Mouse (Mus musculus) megakaryocyte progenitor cell, adult 5-6 weeks (primary cell): ENCODE results near the gene Tnfaip1. TPM values are rescaled to one million over a fixed set of nuclear protein-coding genes. Genes with fewer than 3 reads are reported as not detected.
"Not testable (repeated sequence)": the region's sequence is repeated elsewhere in the genome, so short reads cannot be mapped to it uniquely, and the experiment has no call there.

Source experiments
- ATAC-seq: replicated peaks from 2 replicates; pipeline ENCODE4 v1.8.0; 2016; ENCODE audit warnings: mild to moderate bottlenecking, moderate TSS enrichment, inconsistent platforms; ENCODE audit not compliant: poor library complexity
- total RNA-seq, 2 experiments: library from RNA; stranded (forward) in 1 of 2; stranded (reverse) in 1 of 2; fragments of 157-497, 149-512 nt in 1 of 2; fragments of 200-1000 nt in 1 of 2; gene quantifications; 2 replicates each; pipeline versions ENCODE4 v1.2.3 to v1.2.4; 2015 to 2017

Gene Tnfaip1
- total RNA-seq (2015): 8.9 and 9.3 TPM in 2 replicates
- 4.2 and 5.5 TPM in 2 replicates for total RNA-seq (2017)

DNA sequence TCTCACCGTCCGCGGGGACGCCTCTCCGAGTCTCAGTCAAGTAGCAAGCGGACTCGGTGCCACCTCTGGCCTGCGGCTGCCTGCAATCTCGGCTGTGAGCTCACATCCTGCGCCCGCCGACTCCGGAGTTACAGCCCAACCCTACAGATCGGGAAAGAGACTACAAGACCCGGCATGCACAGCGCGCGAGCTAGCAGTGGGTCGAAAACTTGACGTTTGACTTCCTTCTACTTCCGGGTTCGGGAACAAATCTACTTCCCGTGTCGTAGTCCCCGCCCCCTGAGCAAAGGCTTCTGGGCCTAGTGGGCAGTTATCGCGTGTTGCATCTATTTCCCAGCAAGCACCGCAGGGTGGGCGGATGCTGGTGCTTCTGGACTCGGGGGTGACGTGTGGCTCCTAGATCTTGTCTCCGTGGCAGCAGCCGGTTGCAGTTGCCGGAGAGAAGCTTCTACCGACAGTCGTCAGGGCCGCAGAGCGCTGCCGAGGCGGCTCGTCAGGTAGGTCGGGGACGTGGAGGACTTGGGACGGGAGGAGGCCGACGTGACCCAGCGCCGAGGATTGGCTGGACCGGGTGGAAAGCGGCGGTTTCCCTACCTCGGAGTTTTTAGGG, at the start of gene Tnfaip1, which contains the start of gene Ift20:
Gene Tnfaip1, minus strand, starts transcription at position 253 of the 610 bp plus-strand sequence.
Gene Ift20, plus strand, starts transcription at position 282 of the 610 bp plus-strand sequence.
- peak; percentile 98 for ATAC-seq

DNA sequence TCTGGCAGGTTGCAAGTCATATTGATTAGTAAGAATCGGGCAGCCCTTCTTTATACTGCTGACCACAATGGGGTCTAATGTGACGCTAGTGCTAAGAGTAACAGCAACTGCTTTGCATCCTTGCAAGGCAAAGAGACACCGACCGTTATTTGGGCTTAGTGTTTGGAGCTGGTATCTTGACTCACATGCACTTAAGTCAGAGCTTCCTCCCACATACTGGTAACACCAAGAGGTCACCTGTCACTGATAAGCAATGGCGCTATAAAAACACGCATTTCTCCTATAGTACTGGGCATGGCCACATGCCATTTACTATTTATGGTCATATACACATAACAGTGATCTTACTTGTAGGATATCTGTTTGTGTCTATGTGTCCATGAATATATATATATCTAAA, 46.7 kb upstream of the Tnfaip1 start:
- peak; percentile 76 for ATAC-seq

DNA sequence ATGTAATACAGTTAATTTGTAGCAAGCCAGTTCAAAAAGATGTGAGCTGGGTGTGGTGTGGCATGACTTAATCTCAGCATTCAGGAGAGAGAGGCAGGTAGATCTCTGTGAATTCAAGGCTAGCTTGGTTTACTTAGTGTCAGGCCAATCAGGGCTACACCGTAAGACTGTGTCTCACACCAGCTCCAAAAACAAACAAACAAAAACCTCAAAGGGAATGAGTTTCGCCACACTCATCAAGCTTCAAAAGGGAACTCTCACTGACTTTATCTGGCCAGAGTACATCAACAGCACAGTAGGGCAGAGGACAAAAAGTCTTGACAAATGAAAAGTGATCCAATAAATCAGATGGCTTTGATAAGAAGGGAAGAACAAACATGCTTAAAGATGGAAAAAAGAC, 38.8 kb upstream of the Tnfaip1 start:
- ATAC-seq: 0 out of 2 replicates have a peak, but pooled peaks have one; percentile 11

DNA sequence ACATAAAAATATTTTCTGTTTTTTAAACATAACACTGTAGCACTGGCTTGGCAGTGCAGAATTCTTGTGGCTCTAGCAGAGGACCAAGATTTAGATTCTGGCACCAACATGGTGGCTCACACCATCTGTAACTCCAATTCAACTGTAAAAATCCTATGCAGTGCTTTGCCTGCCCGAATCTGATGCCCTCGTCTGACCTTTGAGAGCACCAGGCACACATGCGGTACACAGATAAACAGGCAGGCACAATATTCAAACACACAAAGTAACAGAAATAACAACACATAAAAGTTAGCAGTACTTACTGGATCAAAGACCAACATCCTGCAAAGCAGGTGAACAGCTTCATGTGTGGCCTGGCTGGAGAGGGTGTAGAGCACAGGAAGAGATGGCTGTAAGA, 38.4 kb upstream of the Tnfaip1 start:
- peak; percentile 88 for ATAC-seq

DNA sequence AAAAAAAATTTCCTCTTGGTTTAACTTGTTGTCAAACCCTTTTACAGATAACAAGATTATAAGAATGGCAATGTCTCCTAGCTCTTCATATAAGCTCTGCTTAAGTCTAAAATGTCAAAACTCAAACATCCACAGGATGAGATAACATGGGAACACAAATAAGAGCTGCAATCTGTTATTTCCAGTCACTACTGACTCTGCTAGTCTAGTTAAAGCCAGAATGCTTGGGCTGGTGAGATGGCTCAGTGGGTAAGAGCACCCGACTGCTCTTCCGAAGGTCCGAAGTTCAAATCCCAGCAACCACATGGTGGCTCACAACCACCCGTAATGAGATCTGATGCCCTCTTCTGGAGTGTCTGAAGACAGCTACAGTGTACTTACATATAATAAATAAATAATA, 37.9 kb upstream of the Tnfaip1 start:
- ATAC-seq: not testable (repeated sequence)

DNA sequence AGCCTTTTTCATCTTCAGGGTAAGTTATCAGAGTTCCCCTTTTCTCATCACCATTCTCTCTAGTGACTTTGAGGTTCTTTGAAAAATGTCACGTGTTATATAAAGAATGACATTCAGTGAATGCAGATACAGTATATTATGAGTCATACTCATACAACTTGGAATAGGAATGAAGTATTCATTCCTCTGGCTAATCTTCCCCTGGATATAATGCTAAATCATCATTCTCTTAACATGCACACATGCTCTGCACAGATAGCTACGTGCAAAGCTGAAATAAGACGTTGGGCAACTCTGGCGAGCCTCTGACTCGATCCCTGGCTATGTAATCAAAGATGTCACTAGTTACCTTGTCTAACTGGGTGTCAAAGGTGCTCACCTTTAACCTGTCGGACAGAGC, 35.7 kb upstream of the Tnfaip1 start:
- peak; percentile 46 for ATAC-seq

DNA sequence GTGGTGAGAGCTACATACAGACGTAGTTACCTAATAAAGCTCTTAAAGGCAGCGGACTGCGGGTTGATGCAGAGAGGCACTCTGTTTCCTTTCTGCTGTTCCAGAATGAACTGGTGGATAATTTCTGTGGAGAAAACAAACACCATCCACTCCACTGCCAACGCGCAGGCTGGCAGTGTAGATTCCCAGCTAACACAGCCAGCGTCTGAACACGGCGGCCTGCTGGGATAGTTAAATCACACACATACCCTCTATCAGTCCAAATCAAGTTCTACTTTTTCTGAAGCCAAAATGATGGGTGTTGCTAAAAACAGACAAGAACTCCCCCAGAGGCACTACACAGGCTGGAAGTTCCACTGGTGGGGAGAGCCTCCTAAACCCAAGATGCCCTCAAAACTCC, 35.3 kb upstream of the Tnfaip1 start:
- no peak for ATAC-seq

DNA sequence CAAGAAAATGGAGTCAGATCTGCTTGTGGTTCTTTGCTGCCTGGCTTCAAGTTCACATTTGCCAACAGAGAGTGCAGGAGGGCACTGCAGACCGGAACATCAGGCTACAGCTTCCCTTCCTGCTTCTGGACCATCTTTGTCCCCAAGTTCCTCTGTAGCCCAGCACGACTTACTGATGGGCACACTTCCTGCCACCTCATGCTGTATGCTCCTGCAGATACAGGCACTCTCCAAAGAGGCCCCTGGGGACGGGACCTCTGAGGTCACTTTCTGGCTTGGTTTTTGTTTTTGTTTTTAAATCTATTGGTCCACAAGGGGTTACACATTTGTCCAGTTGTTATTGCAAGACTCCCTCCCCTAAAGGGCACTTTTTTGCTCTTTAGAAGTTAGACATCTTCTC, 33.7 kb upstream of the Tnfaip1 start:
- ATAC-seq: no peak

DNA sequence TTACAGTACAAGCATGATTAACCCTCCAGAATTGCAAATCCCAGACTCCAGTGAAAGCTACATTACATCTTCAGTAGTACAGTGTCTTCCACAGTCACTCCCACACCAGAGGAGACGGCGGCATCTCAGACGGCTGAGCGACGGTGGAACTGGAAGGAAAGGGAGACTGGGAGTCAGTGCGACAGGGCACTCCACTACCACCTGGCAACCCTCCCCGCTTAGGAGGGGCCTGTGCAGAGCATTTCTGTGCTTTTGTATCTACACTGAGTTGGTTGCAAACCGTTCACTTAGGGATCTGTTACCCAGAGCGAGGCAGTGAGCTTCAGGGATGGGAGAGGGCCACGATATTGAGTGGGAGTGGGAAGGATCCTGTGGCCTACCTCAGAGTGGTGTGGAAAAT, 32.7 kb upstream of the Tnfaip1 start:
- ATAC-seq: no peak

DNA sequence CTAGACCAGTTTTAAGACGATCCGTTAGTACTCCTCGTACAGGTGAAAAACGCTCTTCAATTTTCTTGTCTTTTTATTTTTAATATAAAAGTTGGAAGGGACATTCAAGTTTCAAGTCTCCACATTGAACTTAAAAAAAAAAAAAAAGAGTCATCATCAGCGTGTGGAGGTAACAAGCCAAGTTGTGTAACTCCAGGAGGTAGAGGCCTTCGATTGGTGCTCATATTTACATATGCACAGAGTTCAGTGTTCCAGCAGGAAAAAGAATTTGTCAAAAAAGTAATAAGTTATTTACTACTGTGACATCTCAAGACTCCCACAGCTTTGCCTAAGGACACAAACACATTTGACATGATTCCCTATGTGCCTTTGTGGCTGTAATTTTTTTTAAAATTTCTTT, 31.5 kb upstream of the Tnfaip1 start:
- no peak for ATAC-seq

DNA sequence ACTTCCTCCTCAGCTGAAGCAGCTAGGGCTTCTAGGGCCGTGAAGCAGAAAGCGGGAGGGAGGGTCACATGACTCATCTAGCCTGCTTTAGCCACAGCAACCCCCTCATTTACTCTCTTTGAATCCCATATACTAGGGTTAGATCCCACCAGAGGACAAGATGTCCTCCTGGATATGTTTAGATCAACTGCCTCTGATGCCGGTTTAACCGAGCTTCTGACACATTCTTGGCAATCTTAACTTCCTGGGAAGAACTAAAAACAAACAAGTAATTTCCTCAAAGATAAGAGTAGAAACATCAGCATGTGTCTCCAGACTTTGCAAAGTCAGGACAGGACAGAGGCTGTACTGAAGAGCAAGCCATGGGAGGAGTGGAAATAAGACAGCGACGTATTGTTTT, 30.6 kb upstream of the Tnfaip1 start:
- ATAC-seq: peak; percentile 34; the same call in 1 of the 2 replicates

DNA sequence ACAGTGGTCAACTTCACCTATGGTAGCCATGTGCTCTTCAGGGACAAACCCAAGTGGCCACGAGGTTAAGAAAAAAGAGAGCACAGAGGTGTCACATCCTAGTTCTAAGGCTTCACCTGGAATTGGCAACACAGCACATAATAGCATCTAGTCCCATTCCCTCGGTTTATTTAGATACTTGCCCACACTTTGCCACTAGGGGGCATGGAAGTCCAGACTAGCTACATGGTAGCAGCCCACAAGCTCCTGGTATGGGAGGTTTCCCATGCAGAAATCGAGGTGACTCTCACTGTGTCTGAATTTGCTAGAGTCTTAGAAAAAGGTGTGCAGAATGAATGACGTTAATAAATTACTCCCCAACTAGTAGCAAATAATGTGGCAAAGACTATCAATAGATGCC, 24.3 kb upstream of the Tnfaip1 start:
- peak; percentile 91 for ATAC-seq

DNA sequence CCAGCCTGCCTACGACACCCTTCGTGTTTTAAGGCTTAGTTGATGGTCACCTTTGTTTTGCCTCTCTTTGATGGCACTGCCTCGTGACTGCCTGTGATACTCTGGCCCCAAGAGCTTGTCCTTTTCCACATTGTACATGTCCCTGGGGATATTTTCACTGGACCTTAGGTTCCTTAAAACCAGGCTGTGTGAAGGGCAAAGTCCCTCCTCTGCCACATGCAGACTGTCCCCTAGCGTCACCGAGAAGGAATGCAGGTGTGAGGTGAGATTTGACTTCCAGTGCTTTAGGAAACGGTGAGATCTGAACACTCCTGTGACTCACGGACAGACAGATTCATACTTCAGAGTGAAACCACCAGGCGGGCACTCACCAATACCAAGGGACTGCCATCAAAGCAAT, 21.1 kb upstream of the Tnfaip1 start:
- peak; percentile 49; the same call in 1 of the 2 replicates for ATAC-seq

DNA sequence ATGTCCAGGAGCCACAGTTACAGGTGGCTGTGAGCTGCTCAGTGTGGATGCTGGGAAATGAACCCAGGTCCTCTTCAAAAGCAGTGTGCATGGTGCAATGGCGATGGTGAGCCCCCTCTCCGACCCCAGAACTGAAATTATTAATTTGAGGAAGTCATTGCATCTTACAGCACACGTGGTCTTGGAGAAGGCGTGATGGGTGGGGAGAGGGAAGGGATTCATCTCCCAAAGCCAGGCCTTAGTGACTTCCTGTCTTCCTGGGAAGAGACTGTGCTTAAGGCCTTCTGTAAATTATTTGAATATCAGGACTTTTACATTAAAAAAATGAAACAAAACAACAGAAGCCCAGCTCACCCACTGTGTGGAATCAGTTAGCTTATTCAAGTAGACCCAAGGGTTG, 19.9 kb upstream of the Tnfaip1 start:
- ATAC-seq: no peak

DNA sequence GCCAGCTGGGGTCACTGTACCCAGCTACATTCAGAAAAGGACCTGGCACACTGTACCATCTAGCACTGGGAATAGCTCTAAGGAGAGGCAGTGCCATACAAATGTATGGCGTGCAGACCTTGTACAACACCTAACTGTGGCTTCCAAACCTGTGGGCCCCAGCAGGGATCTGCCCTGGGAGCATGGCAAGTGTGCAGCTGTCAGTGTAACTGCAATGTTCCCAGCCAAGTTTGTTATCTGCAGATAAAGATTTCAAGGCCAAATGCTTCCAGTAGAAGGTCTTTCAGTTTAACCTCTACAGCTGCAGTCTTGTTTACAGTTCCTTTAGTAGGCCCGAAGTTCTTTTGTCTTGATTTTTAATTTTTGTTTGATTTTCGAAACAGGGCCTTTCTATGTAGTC, 19.5 kb upstream of the Tnfaip1 start:
- no peak for ATAC-seq

DNA sequence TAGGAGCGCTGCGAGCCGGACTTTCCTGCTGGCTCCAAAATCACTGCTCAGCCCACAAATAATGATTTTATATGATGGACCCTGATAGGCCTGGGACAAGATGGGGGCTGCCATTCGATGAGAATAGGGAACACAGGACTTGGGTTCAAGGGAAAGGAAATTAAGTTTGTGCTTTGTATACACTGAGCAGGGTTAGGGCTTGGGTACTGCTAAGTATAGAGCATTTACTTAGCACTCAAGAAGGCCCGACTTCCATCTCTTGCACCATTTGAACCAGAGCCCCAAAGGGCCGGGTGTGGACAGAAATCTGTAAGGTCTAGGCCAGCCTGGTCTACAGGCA, 14.9 kb upstream of the Tnfaip1 start:
- no peak for ATAC-seq

DNA sequence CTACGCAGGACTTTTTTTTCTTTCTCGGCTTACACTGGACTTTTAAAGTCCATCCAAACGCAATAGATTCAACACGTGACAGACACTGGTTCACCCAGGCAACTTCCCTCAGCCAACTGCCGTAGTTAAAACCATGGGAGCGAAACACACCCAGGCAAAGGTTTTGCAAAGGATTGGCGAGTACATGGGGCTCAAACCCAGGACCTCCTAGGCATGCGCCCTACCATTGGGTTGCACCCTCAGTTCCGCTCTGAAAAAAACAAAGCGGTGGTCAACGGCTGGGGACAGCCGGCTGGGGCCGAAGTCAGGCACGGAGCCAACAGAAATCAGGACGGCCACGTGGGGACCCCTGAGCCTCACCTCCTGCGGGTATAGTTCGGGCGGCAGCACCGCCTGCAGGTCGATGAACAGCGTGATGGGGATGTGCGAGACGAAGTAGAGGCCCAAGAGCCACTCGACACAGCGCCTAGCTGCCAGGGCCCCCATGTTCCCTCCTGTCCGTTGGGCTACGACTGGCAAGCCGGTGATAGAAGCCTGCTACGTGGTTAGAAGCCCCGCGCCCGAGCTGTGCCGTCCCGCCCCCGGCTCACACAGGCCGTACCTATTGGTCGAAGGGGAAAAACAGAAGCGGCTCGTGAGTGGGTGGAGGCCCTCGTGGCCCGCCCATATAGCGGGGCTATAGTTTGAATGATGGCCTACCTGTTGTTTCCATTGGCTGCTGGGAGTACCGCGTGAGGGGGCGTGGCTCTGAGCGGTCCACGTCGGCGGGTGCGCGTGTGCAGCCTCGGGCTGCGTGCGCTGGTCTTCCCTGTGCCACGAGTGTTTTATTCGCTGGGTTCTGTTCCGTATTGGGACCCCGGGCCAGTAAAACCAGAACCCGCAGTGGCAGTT, 14.3 kb upstream of the Tnfaip1 start, which contains the start of gene Tmem97:
Gene Tmem97, minus strand, starts transcription at position 610 of the 891 bp plus-strand sequence.
- ATAC-seq: peak; percentile 99

DNA sequence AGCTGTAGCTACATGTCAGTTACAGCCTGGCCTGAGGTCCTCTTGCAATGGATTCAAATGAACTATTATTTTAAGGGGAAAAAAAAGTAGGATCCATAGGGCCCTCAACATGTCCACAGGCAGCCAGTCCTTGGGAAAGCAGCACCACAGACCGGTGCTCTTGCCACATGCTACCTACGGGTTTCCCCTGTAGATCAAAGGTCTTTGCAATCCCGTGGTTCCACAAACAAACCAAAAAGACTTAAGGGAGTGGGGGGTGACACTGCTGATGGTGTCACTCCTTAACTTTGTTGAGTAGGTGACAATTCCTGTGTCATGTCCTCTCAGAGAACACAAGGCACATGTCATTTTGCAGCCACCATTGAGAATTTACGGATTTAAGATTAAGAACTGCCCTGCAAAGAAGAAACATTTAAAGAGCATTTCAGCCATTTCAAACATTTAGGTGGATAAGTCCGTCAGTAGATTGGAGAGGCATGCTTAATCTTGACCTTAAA, 13.4 kb upstream of the Tnfaip1 start:
- no peak for ATAC-seq

DNA sequence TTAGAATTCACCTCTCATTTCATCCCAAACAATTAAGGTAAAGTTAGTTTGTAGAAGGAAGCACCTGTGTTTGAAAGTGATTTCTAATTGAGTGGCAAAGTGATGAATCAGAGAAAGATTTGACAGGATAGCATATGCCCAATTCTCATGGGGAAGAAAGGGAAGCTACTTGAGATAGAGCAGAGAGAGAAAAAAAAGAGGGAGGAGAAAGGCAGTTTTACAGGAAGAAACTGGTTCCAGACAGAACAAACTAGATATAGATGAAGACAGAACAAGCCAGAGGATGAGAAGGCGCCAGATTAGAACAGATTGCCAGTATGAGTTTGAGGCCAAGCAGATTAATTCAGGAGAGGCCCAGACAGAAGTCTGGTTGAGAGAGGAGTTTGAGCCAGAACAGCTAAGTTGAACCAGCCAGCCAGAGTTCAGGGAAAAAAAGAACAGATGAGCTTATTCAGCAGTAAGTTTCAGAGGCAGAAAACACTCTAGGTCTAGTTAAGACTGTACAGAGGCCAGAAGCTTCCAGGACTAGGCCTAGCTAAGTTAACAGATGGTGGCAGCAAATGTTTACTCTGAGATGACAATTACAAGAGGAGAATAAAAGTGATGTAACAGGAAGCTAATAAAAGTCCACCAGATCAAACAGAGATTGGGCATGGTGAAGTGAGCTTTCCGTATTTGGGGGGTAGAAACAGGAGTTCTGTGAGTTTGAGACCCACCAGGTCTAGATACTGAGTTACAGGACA, 11.8 kb upstream of the Tnfaip1 start:
- ATAC-seq: no peak

DNA sequence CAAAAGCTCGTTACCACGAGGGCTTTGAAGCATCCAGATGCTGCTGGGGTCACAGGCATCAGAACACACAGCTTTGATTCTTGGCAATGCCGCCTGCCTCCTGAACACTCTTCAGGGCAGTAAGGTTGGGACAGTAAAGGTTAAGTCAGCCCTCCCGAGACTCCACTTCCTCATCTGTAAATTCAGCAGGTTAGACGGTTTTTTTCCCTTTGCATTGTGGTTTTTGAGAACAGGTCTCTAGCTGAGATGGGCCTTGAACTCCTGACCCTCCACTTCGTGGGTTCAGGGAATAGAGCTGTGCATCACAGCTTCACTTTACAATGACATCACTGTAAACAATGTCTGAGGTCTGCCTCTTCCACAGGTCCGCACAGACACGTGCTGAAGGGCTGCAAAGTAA, 9.0 kb upstream of the Tnfaip1 start:
- ATAC-seq: no peak

DNA sequence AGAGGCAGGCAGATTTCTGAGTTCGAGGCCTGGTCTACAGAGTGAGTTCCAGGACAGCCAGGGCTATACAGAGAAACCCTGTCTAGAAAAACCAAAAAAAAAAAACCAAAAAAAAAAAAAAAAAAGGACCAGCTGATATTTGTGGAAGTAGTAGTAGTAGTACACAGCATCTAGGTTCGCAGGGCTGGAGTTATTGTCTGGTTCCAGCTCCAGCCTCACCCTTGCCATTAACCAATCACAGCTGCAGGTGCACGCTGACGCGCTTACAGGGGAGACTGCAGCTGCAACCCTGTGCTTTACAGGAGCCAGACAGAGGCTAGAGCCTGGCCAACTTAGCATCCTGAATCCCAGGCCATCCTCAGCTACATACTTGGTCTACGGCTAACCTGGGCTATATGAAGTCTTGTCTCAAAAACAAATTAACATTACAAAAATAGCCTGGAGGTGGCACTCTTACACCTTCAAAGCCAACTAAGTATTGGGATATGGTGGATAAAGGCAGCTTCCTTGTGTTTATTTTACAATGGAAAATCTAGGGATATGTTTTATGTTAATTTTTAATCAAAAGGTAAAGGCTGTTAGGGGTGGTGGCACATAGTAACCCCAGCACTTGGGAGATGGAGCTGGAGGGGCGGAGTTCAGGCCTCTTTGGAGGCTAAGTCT, 8.4 kb upstream of the Tnfaip1 start:
- peak; percentile 44; the same call in 1 of the 2 replicates for ATAC-seq
